ENCODE assay signal across 22 mouse cellular contexts in the genomic region with DNA sequence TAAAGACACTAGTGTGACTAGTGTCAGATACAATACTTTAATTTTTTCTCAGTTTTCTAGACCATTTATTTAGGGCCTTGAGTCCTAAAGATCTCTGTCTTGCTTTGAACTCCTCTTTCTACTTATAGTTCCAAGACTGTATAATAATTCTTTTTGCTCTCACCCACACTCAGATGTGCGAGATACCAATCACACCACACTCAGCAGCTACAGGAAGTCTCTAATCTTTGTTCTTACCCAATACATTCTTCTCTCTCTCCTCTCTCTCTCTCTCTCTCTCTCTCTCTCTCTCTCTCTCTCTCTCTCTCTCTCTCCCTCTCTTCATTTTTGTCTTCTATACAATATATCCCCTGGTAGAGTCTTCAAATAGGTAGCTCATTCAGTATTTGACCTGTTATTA.
DNase-seq lines count a peak whose midpoint lies in the region; ATAC-seq lines count a peak whose summit lies in the region.
"Had no signal": no experiment of that assay in that cellular context is flagged by ENCODE, and none has a peak within 500 bp of the region (broad histone marks: within the 10 kb centered on the region; RNA-seq: fewer than 3 reads in every experiment).

No protein-coding gene starts in this region.

- H3K4me2 ChIP-seq in neural tube, embryonic 15.5 days = no peak overlapping the region
- H3K4me2 ChIP-seq: embryonic facial prominence, embryonic 12.5 days; forebrain, embryonic 13.5 days; forebrain, embryonic 15.5 days had no signal

- H3K4me1 ChIP-seq in neural tube, embryonic 15.5 days = no peaks in the 10 kb centered on the region
- H3K4me1 ChIP-seq: embryonic facial prominence, embryonic 10.5 days; embryonic facial prominence, embryonic 12.5 days; forebrain, embryonic 13.5 days; forebrain, embryonic 15.5 days had no signal

- peak; percentile 63 for ATAC-seq in activated CD4-positive, CD25-positive, alpha-beta regulatory T cell, adult 4 months
- ATAC-seq in neural tube, embryonic 15.5 days (ENCODE audit: low FRiP score) = no peak
- ATAC-seq: forebrain, embryonic 13.5 days; forebrain, embryonic 15.5 days; forebrain, postnatal 0 days; Patski had no signal

- no peaks in the 10 kb centered on the region for H3K27me3 ChIP-seq in neural tube, embryonic 15.5 days (replicated peaks)
- H3K27me3 ChIP-seq: CH12.LX; embryonic facial prominence, embryonic 12.5 days; forebrain, embryonic 13.5 days; forebrain, embryonic 15.5 days; Patski had no signal

- no peak overlapping the region for H3K9ac ChIP-seq in neural tube, embryonic 15.5 days (replicated peaks)
- H3K9ac ChIP-seq: embryonic facial prominence, embryonic 12.5 days; forebrain, embryonic 13.5 days; forebrain, embryonic 15.5 days; forebrain, postnatal 0 days had no signal

- no peak overlapping the region for H3K27ac ChIP-seq in neural tube, embryonic 15.5 days (replicated peaks)
- H3K27ac ChIP-seq: embryonic facial prominence, embryonic 10.5 days; embryonic facial prominence, embryonic 12.5 days; forebrain, embryonic 13.5 days; forebrain, embryonic 15.5 days had no signal

- no peaks in the 10 kb centered on the region; the same call in 1 of the 2 replicates for H3K9me3 ChIP-seq in neural tube, embryonic 15.5 days (replicated peaks)
- H3K9me3 ChIP-seq: embryonic facial prominence, embryonic 10.5 days; embryonic facial prominence, embryonic 12.5 days; forebrain, embryonic 13.5 days; forebrain, embryonic 15.5 days; G1E had no signal

- no peaks in the 10 kb centered on the region for H3K36me3 ChIP-seq in neural tube, embryonic 15.5 days
- H3K36me3 ChIP-seq: embryonic facial prominence, embryonic 10.5 days; embryonic facial prominence, embryonic 12.5 days; forebrain, embryonic 15.5 days; G1E had no signal

- peak; percentile 18 for DNase-seq in CD4-positive, CD25-positive, alpha-beta regulatory T cell, adult 2 months (ENCODE audit: low read depth, low spot score)
- peak; percentile 3 for DNase-seq in naive thymus-derived CD4-positive, alpha-beta T cell, adult 2 months (ENCODE audit: low read depth)
- no peak for DNase-seq in spleen, postnatal 14 days (ENCODE audit: low spot score in 2 of 2)
- DNase-seq: adrenal gland, adult 2 months; adrenal gland, postnatal 10 days; adrenal gland, postnatal 25 days; B cell, adult 2 months; cerebellum, adult 11 months; cerebellum, adult 18-20 months; cerebellum, adult 8-10 months; cerebellum, adult 9-11 months; cerebellum, postnatal 25 days; forebrain, postnatal 0 days had no signal

- WGBS in neural tube, embryonic 15.5 days = 90% methylated on average over 1 of the region's 1 CpGs

- no peak overlapping the region for H3K4me3 ChIP-seq in neural tube, embryonic 15.5 days (replicated peaks)
- H3K4me3 ChIP-seq: embryonic facial prominence, embryonic 10.5 days; embryonic facial prominence, embryonic 12.5 days; forebrain, embryonic 13.5 days; forebrain, embryonic 15.5 days had no signal

Comparison
In these comparisons a context has a peak if more than half of its experiments do, and no peak if none do; other contexts are left out.
1. DNase-seq: peak in CD4-positive, CD25-positive, alpha-beta regulatory T cell, adult 2 months (single experiment) and naive thymus-derived CD4-positive, alpha-beta T cell, adult 2 months (single experiment); none in spleen, postnatal 14 days (0 of 2).